16 mouse cellular contexts compared by ENCODE assay signal in the genomic region with DNA sequence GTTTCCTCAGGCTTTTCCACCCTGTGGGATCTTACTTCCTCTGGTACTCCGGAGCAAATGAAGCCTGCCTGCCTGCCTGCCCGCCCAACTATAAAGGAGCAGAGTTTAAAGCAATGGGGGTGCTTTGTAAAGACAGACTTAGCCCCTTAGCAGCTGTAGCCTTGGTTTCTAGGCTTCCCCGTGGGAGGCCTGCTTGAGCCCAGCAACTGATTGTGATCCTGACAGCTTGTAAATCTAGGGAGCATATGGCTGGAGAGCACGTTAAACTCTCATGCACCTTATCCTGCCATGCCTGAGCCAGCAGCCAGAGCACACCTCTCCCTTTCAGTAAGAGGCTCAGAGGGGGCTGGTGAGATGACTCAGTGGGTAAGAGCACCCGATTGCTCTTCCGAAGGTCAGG. TPM values are rescaled to one million over a fixed set of nuclear protein-coding genes. Genes with fewer than 3 reads are reported as not detected.
A peak's percentile ranks its signal among the peaks of the same experiment; 100 is the strongest.
DNase-seq lines count a peak whose midpoint lies in the region; ATAC-seq and TF ChIP-seq lines count a peak whose summit lies in the region.
"Had no signal": no experiment of that assay in that cellular context is flagged by ENCODE, and none has a peak within 500 bp of the region (broad histone marks: within the 10 kb centered on the region; RNA-seq: fewer than 3 reads in every experiment).

No protein-coding gene starts in this region.

- no peak overlapping the region for H3K9ac ChIP-seq in kidney, embryonic 16.5 days (replicated peaks; ENCODE audit: low read length)
- no peak overlapping the region for H3K9ac ChIP-seq in hindbrain, postnatal 0 days (replicated peaks; ENCODE audit: low read length)
- H3K9ac ChIP-seq in neural tube, embryonic 14.5 days (replicated peaks; ENCODE audit: low read depth, low read length): no peak overlapping the region
- no peak overlapping the region for H3K9ac ChIP-seq in liver, postnatal 0 days (replicated peaks)
- H3K9ac ChIP-seq: liver, embryonic 14.5 days had no signal

- TF ChIP-seq EP300 in liver, postnatal 0 days (IDR thresholded peaks at IDR 0.05; ENCODE audit: low read depth): no peak

- TF ChIP-seq CTCF in hindbrain, postnatal 0 days (IDR thresholded peaks at IDR 0.05; ENCODE audit: low read depth): no peak
- TF ChIP-seq CTCF in liver, postnatal 0 days (IDR thresholded peaks at IDR 0.05; ENCODE audit: low read depth): no peak

- no peak overlapping the region for H3K4me2 ChIP-seq in kidney, embryonic 16.5 days (replicated peaks; ENCODE audit: low read depth, low read length)
- no peak overlapping the region for H3K4me2 ChIP-seq in hindbrain, postnatal 0 days (ENCODE audit: low read depth, low read length)
- no peak overlapping the region for H3K4me2 ChIP-seq in neural tube, embryonic 14.5 days (ENCODE audit: low read depth, low read length)
- H3K4me2 ChIP-seq in liver, postnatal 0 days (ENCODE audit: low read depth, low read length): no peak overlapping the region

- 28% methylated on average over 6 of the region's 6 CpGs for WGBS in kidney, embryonic 16.5 days
- 30% methylated on average over 6 of the region's 6 CpGs for WGBS in hindbrain, postnatal 0 days
- 19% methylated on average over 6 of the region's 6 CpGs for WGBS in neural tube, embryonic 14.5 days
- WGBS in liver, postnatal 0 days (ENCODE audit: insufficient replicate concordance): 47% methylated on average over 6 of the region's 6 CpGs

- no peaks in the 10 kb centered on the region for H3K36me3 ChIP-seq in kidney, embryonic 16.5 days (ENCODE audit: insufficient read depth, low read length)
- H3K36me3 ChIP-seq in hindbrain, postnatal 0 days (ENCODE audit: insufficient read depth, low read length): no peaks in the 10 kb centered on the region
- no peaks in the 10 kb centered on the region for H3K36me3 ChIP-seq in neural tube, embryonic 14.5 days (ENCODE audit: control insufficient read depth, insufficient read depth, low read length)
- H3K36me3 ChIP-seq in liver, postnatal 0 days (replicated peaks; ENCODE audit: insufficient read depth, low read length): no peaks in the 10 kb centered on the region

- no peaks in the 10 kb centered on the region for H3K4me1 ChIP-seq in kidney, embryonic 16.5 days (ENCODE audit: insufficient read depth, low read length)
- H3K4me1 ChIP-seq in hindbrain, postnatal 0 days (ENCODE audit: insufficient read depth, low read length): no peaks in the 10 kb centered on the region
- H3K4me1 ChIP-seq in neural tube, embryonic 14.5 days (ENCODE audit: control insufficient read depth, insufficient read depth, low read length): no peaks in the 10 kb centered on the region
- no peaks in the 10 kb centered on the region for H3K4me1 ChIP-seq in liver, postnatal 0 days (ENCODE audit: insufficient read depth)

- H3K4me3 ChIP-seq in kidney, embryonic 16.5 days (ENCODE audit: low read length): no peak overlapping the region
- no peak overlapping the region for H3K4me3 ChIP-seq in hindbrain, postnatal 0 days (ENCODE audit: low read length)
- H3K4me3 ChIP-seq in neural tube, embryonic 14.5 days (ENCODE audit: low read depth, low read length): no peak overlapping the region
- no peak overlapping the region for H3K4me3 ChIP-seq in liver, postnatal 0 days (ENCODE audit: low read depth, low read length)

- no peaks in the 10 kb centered on the region for H3K9me3 ChIP-seq in kidney, embryonic 16.5 days (ENCODE audit: low read length)
- H3K9me3 ChIP-seq in hindbrain, postnatal 0 days (ENCODE audit: low read length): no peaks in the 10 kb centered on the region
- no peaks in the 10 kb centered on the region for H3K9me3 ChIP-seq in neural tube, embryonic 14.5 days (ENCODE audit: control insufficient read depth, low read length)
- no peaks in the 10 kb centered on the region for H3K9me3 ChIP-seq in liver, postnatal 0 days (ENCODE audit: low read length)

- H3K27ac ChIP-seq in kidney, embryonic 16.5 days (ENCODE audit: low read length): no peak overlapping the region
- no peak overlapping the region for H3K27ac ChIP-seq in hindbrain, postnatal 0 days
- H3K27ac ChIP-seq in neural tube, embryonic 14.5 days (ENCODE audit: low read depth, low read length): no peak overlapping the region
- H3K27ac ChIP-seq in liver, postnatal 0 days (ENCODE audit: low read depth): no peak overlapping the region
- H3K27ac ChIP-seq: liver, embryonic 14.5 days had no signal

- no peak for DNase-seq in kidney, adult 18-20 months
- DNase-seq in embryo, embryonic 11 days: peak; percentile 51
- DNase-seq in hindbrain, postnatal 0 days (ENCODE audit: low spot score): peak; percentile 24
- DNase-seq in layer of hippocampus, postnatal 25 days (ENCODE audit: extremely low spot score in 1 of 2, low spot score in 1 of 2): no peak
- no peak for DNase-seq in liver, postnatal 0 days
- DNase-seq: adrenal gland, adult 8-10 months; lung, postnatal 4 days; thymus, adult 18-20 months had no signal

- H3K27me3 ChIP-seq in kidney, embryonic 16.5 days (ENCODE audit: insufficient read depth, low read length): no peaks in the 10 kb centered on the region
- H3K27me3 ChIP-seq in hindbrain, postnatal 0 days (ENCODE audit: insufficient read depth, low read length): no peaks in the 10 kb centered on the region
- no peaks in the 10 kb centered on the region for H3K27me3 ChIP-seq in neural tube, embryonic 14.5 days (ENCODE audit: control insufficient read depth, insufficient read depth, low read length)
- H3K27me3 ChIP-seq in liver, postnatal 0 days (ENCODE audit: insufficient read depth, low read length): no peaks in the 10 kb centered on the region

- peak; percentile 67; the same call in 1 of the 2 replicates for ATAC-seq in kidney, embryonic 16.5 days (ENCODE audit: low FRiP score, low TSS enrichment)
- peak; percentile 55 for ATAC-seq in hindbrain, postnatal 0 days
- ATAC-seq in neural tube, embryonic 14.5 days (ENCODE audit: low read depth): peak; percentile 84; the same call in 1 of the 2 replicates
- no peak for ATAC-seq in liver, postnatal 0 days
- ATAC-seq: inflammation-experienced regulatory T-cells, adult 6 months had no signal

RNA-seq across cellular contexts. Expression of a gene that starts 7.5 kb away (rescaled TPM):
- not detected in 2 replicates for polyA plus RNA-seq in kidney, embryonic 16.5 days (2015; fragmentation: Nextera tagmentation; extraction: Ambion mirVana)
- total RNA-seq in hindbrain, postnatal 0 days (2014; rRNA removed): not detected in 2 replicates
- polyA plus RNA-seq in hindbrain, postnatal 0 days (2015; fragmentation: Nextera tagmentation; extraction: Ambion mirVana): not detected in 2 replicates
- polyA plus RNA-seq in neural tube, embryonic 14.5 days (2014; fragmentation: Nextera tagmentation; extraction: Ambion mirVana): 0.23 TPM in 1 of 2 replicates, not detected in the other
- not detected for total RNA-seq in layer of hippocampus, postnatal 25 days (2021)
- not detected in 2 replicates for polyA plus RNA-seq in liver, postnatal 0 days (2015; fragmentation: Nextera tagmentation; extraction: Ambion mirVana)
- total RNA-seq: left cerebral cortex, postnatal 14 days had no signal
- polyA plus RNA-seq: cortical plate, adult 2 months; gonadal fat pad, adult 2 months; heart, embryonic 14.5 days; inflammation-experienced regulatory T-cells, adult 6 months; liver, embryonic 14.5 days had no signal

RNA-seq across cellular contexts. Expression of a gene that starts 28.0 kb away (rescaled TPM):
- 20.7 and 22.0 TPM in 2 replicates for polyA plus RNA-seq in kidney, embryonic 16.5 days (2015; fragmentation: Nextera tagmentation; extraction: Ambion mirVana)
- 4.9 and 6.0 TPM in 2 replicates for total RNA-seq in hindbrain, postnatal 0 days (2014; rRNA removed)
- 23.7 and 28.2 TPM in 2 replicates for polyA plus RNA-seq in hindbrain, postnatal 0 days (2015; fragmentation: Nextera tagmentation; extraction: Ambion mirVana)
- polyA plus RNA-seq in neural tube, embryonic 14.5 days (2014; fragmentation: Nextera tagmentation; extraction: Ambion mirVana): 20.9 and 22.2 TPM in 2 replicates
- 1 to 10 TPM; 4.2 to 5.1 TPM for total RNA-seq in layer of hippocampus, postnatal 25 days (2021)
- polyA plus RNA-seq in liver, postnatal 0 days (2015; fragmentation: Nextera tagmentation; extraction: Ambion mirVana): 10.2 and 10.5 TPM in 2 replicates

RNA-seq across cellular contexts. Expression of a gene that starts 43.6 kb away (rescaled TPM):
- 15.7 TPM in 2 replicates for polyA plus RNA-seq in kidney, embryonic 16.5 days (2015; fragmentation: Nextera tagmentation; extraction: Ambion mirVana)
- 12.1 and 18.1 TPM in 2 replicates for total RNA-seq in hindbrain, postnatal 0 days (2014; rRNA removed)
- polyA plus RNA-seq in hindbrain, postnatal 0 days (2015; fragmentation: Nextera tagmentation; extraction: Ambion mirVana): 40.6 and 41.3 TPM in 2 replicates
- polyA plus RNA-seq in neural tube, embryonic 14.5 days (2014; fragmentation: Nextera tagmentation; extraction: Ambion mirVana): 43.9 and 44.6 TPM in 2 replicates
- 10 to 100 TPM; 50.5 to 54.6 TPM for total RNA-seq in layer of hippocampus, postnatal 25 days (2021)
- 3.1 and 3.4 TPM in 2 replicates for polyA plus RNA-seq in liver, postnatal 0 days (2015; fragmentation: Nextera tagmentation; extraction: Ambion mirVana)

Comparison
In these comparisons a context has a peak if more than half of its experiments do, and no peak if none do; other contexts are left out.
1. DNase-seq: peak in embryo, embryonic 11 days (single experiment) and hindbrain, postnatal 0 days (single experiment); none in kidney, adult 18-20 months (single experiment), layer of hippocampus, postnatal 25 days (0 of 2) and liver, postnatal 0 days (single experiment).